Mouse (Mus musculus) midbrain, embryonic 14.5 days (tissue): ENCODE measurements around the gene Tcl1b3. TPM values are rescaled to one million over a fixed set of nuclear protein-coding genes. Genes with fewer than 3 reads are reported as not detected.
"Not testable (repeated sequence)": the region's sequence is repeated elsewhere in the genome, so short reads cannot be mapped to it uniquely, and the experiment has no call there.

Experiments used
- ATAC-seq: fragments of 200-750 bp; cut with Nextera tagmentation; 2 replicates; pipeline ENCODE4 v1.8.0; 2017; ENCODE audit warnings: moderate number of reproducible peaks, moderate library complexity; ENCODE audit not compliant: low FRiP score, low TSS enrichment
- DNase-seq: peaks from one replicate; pipeline ENCODE4 v3.0.0-alpha.2; 2015
- H3K27ac ChIP-seq: fragments of 300-500 bp; sonication (generic); replicated peaks from 2 replicates; pipeline ENCODE4 v1.5.1; 2014; ENCODE audit warnings: mild to moderate bottlenecking, low read depth, low read length, moderate library complexity
- H3K27me3 ChIP-seq: fragments of 300-500 bp; sonication (generic); 2 replicates; pipeline ENCODE4 v1.6.1; 2014; ENCODE audit warnings: low read length, control low read depth, mixed read lengths; ENCODE audit not compliant: control insufficient read depth, insufficient read depth
- H3K36me3 ChIP-seq: fragments of 300-500 bp; sonication (generic); 2 replicates; pipeline ENCODE4 v1.6.1; 2014; ENCODE audit warnings: low read length, control low read depth; ENCODE audit not compliant: control insufficient read depth, insufficient read depth
- H3K4me1 ChIP-seq: fragments of 300-500 bp; sonication (generic); 2 replicates; pipeline ENCODE4 v1.6.1; 2014; ENCODE audit warnings: mild to moderate bottlenecking, antibody characterized with exemption, low read length, control low read depth; ENCODE audit not compliant: control insufficient read depth, insufficient read depth
- H3K4me2 ChIP-seq: fragments of 300-500 bp; sonication (generic); 2 replicates; pipeline ENCODE4 v1.6.1; 2014; ENCODE audit warnings: mild to moderate bottlenecking, low read length, moderate library complexity
- H3K4me3 ChIP-seq: fragments of 300-500 bp; sonication (generic); replicated peaks from 2 replicates; pipeline ENCODE4 v1.5.1; 2014; ENCODE audit warnings: low read depth, low read length
- H3K9ac ChIP-seq: fragments of 300-500 bp; sonication (generic); replicated peaks from 2 replicates; pipeline ENCODE4 v1.6.1; 2014; ENCODE audit warnings: mild to moderate bottlenecking, low read length, moderate library complexity
- H3K9me3 ChIP-seq: fragments of 300-500 bp; sonication (generic); 2 replicates; pipeline ENCODE4 v1.6.1; 2016; ENCODE audit warnings: low read length, control low read depth, mixed read lengths; ENCODE audit not compliant: control insufficient read depth
- WGBS: fragments of 180-500 bp; shearing (Covaris S2); extraction: QIAGEN DNeasy Blood & Tissue Kit; methylation state at CpG from one replicate; pipeline ENCODE4 v1.1.7; 2014; 5-methylcytosine and 5-hydroxymethylcytosine counted together
- polyA plus RNA-seq: library from polyadenylated mRNA; unstranded; fragments of >200 nt; fragmentation: Nextera tagmentation; extraction: Ambion mirVana; gene quantifications from 2 replicates; pipeline ENCODE4 v1.2.1, GENCODE M21; 2014

The Tcl1b3 gene
- polyA plus RNA-seq, 1 experiment from 2014 or later, result not detected

GRCm38 (mm10) chr12:105174318-105174717 is 16.5 kb upstream of the Tcl1b3 start:
- not testable (repeated sequence) for DNase-seq, H3K27me3 ChIP-seq, H3K9ac ChIP-seq, H3K27ac ChIP-seq, ATAC-seq, H3K4me1 ChIP-seq, H3K9me3 ChIP-seq, H3K36me3 ChIP-seq, H3K4me3 ChIP-seq, H3K4me2 ChIP-seq
- 47% methylated on average over 2 of the region's 2 CpGs for WGBS

- ATAC-seq, H3K27me3 ChIP-seq, H3K27ac ChIP-seq, H3K4me3 ChIP-seq, H3K9me3 ChIP-seq, DNase-seq, H3K4me1 ChIP-seq, H3K4me2 ChIP-seq, H3K9ac ChIP-seq, H3K36me3 ChIP-seq: not testable (repeated sequence)
- 66% methylated on average over 3 of the region's 3 CpGs for WGBS
These were observed 14.8 kb upstream of the Tcl1b3 start, which contains the start of gene Tcl1b5 for GRCm38 (mm10) chr12:105176044-105176443. Tcl1b5 (plus strand) TSS chr12:105176344.

GRCm38 (mm10) chr12:105181040-105181644 is 9.7 kb upstream of the Tcl1b3 start:
- not testable (repeated sequence) for ATAC-seq, H3K9ac ChIP-seq, H3K27ac ChIP-seq, H3K27me3 ChIP-seq, H3K9me3 ChIP-seq, DNase-seq, H3K4me1 ChIP-seq, H3K4me3 ChIP-seq, H3K4me2 ChIP-seq, H3K36me3 ChIP-seq
- WGBS, result 76% methylated on average over 4 of the region's 4 CpGs

GRCm38 (mm10) chr12:105188980-105189379 is 1.9 kb upstream of the Tcl1b3 start:
- not testable (repeated sequence) for H3K27me3 ChIP-seq, H3K9me3 ChIP-seq, H3K4me1 ChIP-seq, H3K4me2 ChIP-seq, ATAC-seq, H3K4me3 ChIP-seq, H3K9ac ChIP-seq, H3K27ac ChIP-seq, DNase-seq, H3K36me3 ChIP-seq
- 46% methylated on average over 2 of the region's 2 CpGs for WGBS

GRCm38 (mm10) chr12:105199684-105200497 is 9.0 kb downstream of the Tcl1b3 start:
- H3K4me3 ChIP-seq, H3K27ac ChIP-seq, H3K36me3 ChIP-seq, H3K27me3 ChIP-seq, H3K4me1 ChIP-seq, H3K4me2 ChIP-seq, H3K9ac ChIP-seq, H3K9me3 ChIP-seq: not testable (repeated sequence)
- 7% methylated on average over 7 of the region's 7 CpGs for WGBS
- peak; percentile 27; the same call in 1 of the 2 replicates for ATAC-seq
- DNase-seq, result peak; percentile 45

GRCm38 (mm10) chr12:105201657-105202056 is 10.8 kb downstream of the Tcl1b3 start, which contains the start of gene Tcl1b4:
Tcl1b4 (plus strand) TSS chr12:105201957.
- not testable (repeated sequence) for H3K36me3 ChIP-seq, H3K9me3 ChIP-seq, ATAC-seq, DNase-seq, H3K4me1 ChIP-seq, H3K27ac ChIP-seq, H3K9ac ChIP-seq, H3K4me3 ChIP-seq, H3K27me3 ChIP-seq, H3K4me2 ChIP-seq
- WGBS, result 89% methylated on average over 1 of the region's 1 CpGs

- Histone ChIP-seq H3K4me3 (no peak overlapping the region), H3K36me3 (no peaks in the 10 kb centered on the region), H3K9me3 (no peaks in the 10 kb centered on the region), H3K9ac (no peak overlapping the region), H3K27ac (no peak overlapping the region), H3K4me2 (no peak overlapping the region), H3K4me1 (no peaks in the 10 kb centered on the region), H3K27me3 (no peaks in the 10 kb centered on the region)
- ATAC-seq (no peak), DNase-seq (no peak)
- 65% methylated on average over 1 of the region's 1 CpGs for WGBS
These were observed 16.2 kb downstream of the Tcl1b3 start for GRCm38 (mm10) chr12:105207071-105207470.

- no peaks in the 10 kb centered on the region for H3K4me1 ChIP-seq
- no peaks in the 10 kb centered on the region for H3K9me3 ChIP-seq
- no peak overlapping the region for H3K4me3 ChIP-seq
- ATAC-seq (no peak), DNase-seq (no peak)
- H3K4me2 ChIP-seq, result no peak overlapping the region
- H3K27ac ChIP-seq, result no peak overlapping the region
- no peaks in the 10 kb centered on the region for H3K36me3 ChIP-seq
- 96% methylated on average over 1 of the region's 1 CpGs for WGBS
- no peaks in the 10 kb centered on the region for H3K27me3 ChIP-seq
- no peak overlapping the region for H3K9ac ChIP-seq
These were observed 17.6 kb downstream of the Tcl1b3 start for GRCm38 (mm10) chr12:105208441-105208840.

- Histone ChIP-seq H3K4me1 (no peaks in the 10 kb centered on the region), H3K27me3 (no peaks in the 10 kb centered on the region), H3K4me3 (no peak overlapping the region), H3K27ac (no peak overlapping the region), H3K4me2 (no peak overlapping the region), H3K9ac (no peak overlapping the region), H3K9me3 (no peaks in the 10 kb centered on the region), H3K36me3 (no peaks in the 10 kb centered on the region)
- WGBS, result 95% methylated on average over 7 of the region's 7 CpGs
- DNase-seq (no peak), ATAC-seq (no peak)
These were observed 18.4 kb downstream of the Tcl1b3 start for GRCm38 (mm10) chr12:105209231-105209630.
